Mouse (Mus musculus) midbrain, postnatal 0 days (tissue): Measurements from ENCODE around the gene Brsk1. TPM values are rescaled to one million over a fixed set of nuclear protein-coding genes. Genes with fewer than 3 reads are reported as not detected.

Source experiments
- ATAC-seq: fragments of 200-750 bp; cut with Nextera tagmentation; 2 replicates; pipeline ENCODE4 v1.8.0; 2017; ENCODE audit warnings: moderate number of reproducible peaks, mild to moderate bottlenecking, moderate TSS enrichment, moderate library complexity; ENCODE audit not compliant: low FRiP score
- DNase-seq: peaks from one replicate; pipeline ENCODE4 v3.0.0-alpha.2; 2015; ENCODE audit warnings: low spot score
- H3K27ac ChIP-seq: fragments of 300-500 bp; sonication (generic); 2 replicates; pipeline ENCODE4 v1.5.1; 2014; ENCODE audit warnings: low read depth, mild to moderate bottlenecking, low read length, mixed read lengths
- H3K27me3 ChIP-seq: fragments of 300-500 bp; sonication (generic); 2 replicates; pipeline ENCODE4 v1.6.1; 2014; ENCODE audit warnings: low read length, control low read depth, mixed read lengths; ENCODE audit not compliant: insufficient read depth
- H3K36me3 ChIP-seq: fragments of 300-500 bp; sonication (generic); 2 replicates; pipeline ENCODE4 v1.6.1; 2014; ENCODE audit warnings: low read length, control low read depth, mixed read lengths; ENCODE audit not compliant: insufficient read depth
- H3K4me1 ChIP-seq: fragments of 300-500 bp; sonication (generic); 2 replicates; pipeline ENCODE4 v1.6.1; 2014; ENCODE audit warnings: mild to moderate bottlenecking, control low read depth, antibody characterized with exemption, low read length, mixed read lengths; ENCODE audit not compliant: insufficient read depth
- H3K4me2 ChIP-seq: fragments of 300-500 bp; sonication (generic); 2 replicates; pipeline ENCODE4 v1.6.1; 2014; ENCODE audit warnings: low read depth, mild to moderate bottlenecking, low read length, mixed read lengths; ENCODE audit not compliant: poor library complexity, severe bottlenecking
- H3K4me3 ChIP-seq: fragments of 300-500 bp; sonication (generic); 2 replicates; pipeline ENCODE4 v1.5.1; 2014; ENCODE audit warnings: low read depth, mild to moderate bottlenecking, low read length, moderate library complexity
- H3K9ac ChIP-seq: fragments of 300-500 bp; sonication (generic); replicated peaks from 2 replicates; pipeline ENCODE4 v1.6.1; 2014; ENCODE audit warnings: mild to moderate bottlenecking, low read length, moderate library complexity, mixed read lengths; ENCODE audit not compliant: poor library complexity, severe bottlenecking
- H3K9me3 ChIP-seq: fragments of 300-500 bp; sonication (generic); 2 replicates; pipeline ENCODE4 v1.6.1; 2016; ENCODE audit warnings: low read length, control low read depth
- CTCF ChIP-seq: IDR thresholded peaks from 2 replicates; pipeline ENCODE4 v1.5.1; 2016; ENCODE audit warnings: antibody characterized with exemption, mild to moderate bottlenecking
- WGBS: fragments of 180-500 bp; shearing (Covaris S2); extraction: QIAGEN DNeasy Blood & Tissue Kit; methylation state at CpG from one replicate; pipeline ENCODE4 v1.1.7; 2014; 5-methylcytosine and 5-hydroxymethylcytosine counted together
- polyA plus RNA-seq: library from polyadenylated mRNA; unstranded; fragments of >200 nt; fragmentation: Nextera tagmentation; extraction: Ambion mirVana; gene quantifications from 2 replicates; pipeline ENCODE4 v1.2.1, GENCODE M21; 2015
- total RNA-seq: library from RNA; depleted of rRNA; stranded (reverse); fragments of >200 nt; gene quantifications from 2 replicates; pipeline ENCODE4 v1.2.3, GENCODE M21; 2014

Brsk1 gene
- total and polyA plus RNA-seq, 2 experiments from 2014 or later, result 7.2 to 226 TPM

DNA sequence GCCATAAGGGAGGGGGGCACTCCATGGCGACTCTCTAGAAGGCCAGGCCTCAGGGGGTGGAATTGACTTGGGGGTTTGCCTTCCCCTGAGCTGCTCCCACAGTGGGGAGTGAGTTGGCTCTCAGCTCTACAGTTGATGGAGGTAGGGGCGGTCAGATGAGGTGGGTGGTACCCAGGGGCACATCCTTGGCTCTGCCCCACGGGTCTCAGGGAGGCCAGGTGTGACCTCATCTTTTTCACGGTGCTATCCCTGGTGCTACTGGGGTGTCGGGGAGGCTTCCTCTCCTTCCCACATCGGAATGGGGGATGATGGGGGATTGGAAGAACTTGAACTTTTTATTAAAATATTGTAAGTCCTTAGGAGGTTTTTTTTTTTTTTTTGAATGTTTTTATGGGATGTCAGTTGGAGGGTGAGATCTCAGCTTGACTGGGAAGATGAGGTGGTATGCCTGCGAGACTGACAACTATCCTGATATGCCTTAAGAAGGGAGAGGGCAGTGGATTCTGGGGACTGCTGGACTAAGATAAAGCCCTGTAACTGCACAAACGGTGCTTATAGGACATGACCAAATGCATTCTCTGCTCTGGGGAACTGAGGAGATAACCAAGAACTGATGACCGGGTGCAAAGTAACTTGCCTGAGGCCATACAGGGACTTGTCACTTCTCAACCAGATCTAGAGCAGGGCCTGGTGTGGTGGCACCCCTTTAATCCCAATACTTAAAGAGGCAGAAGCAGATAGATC, 56.9 kb downstream of the Brsk1 start:
- no peak for ATAC-seq
- Histone ChIP-seq H3K4me1 (no peaks in the 10 kb centered on the region), H3K9me3 (no peaks in the 10 kb centered on the region), H3K4me3 (no peak overlapping the region), H3K36me3 (peaks cover 20% of the 10 kb centered on the region), H3K27ac (no peak overlapping the region), H3K9ac (no peak overlapping the region), H3K4me2 (no peak overlapping the region), H3K27me3 (no peaks in the 10 kb centered on the region)
- TF ChIP-seq CTCF, result no peak
- DNase-seq, result no peak
- 79% methylated on average over 9 of the region's 9 CpGs for WGBS

GRCm38 (mm10) chr7:4748321-4748720, 57.9 kb downstream of the Brsk1 start:
- Histone ChIP-seq H3K9me3 (no peaks in the 10 kb centered on the region), H3K4me2 (no peak overlapping the region), H3K27me3 (no peaks in the 10 kb centered on the region), H3K27ac (no peak overlapping the region), H3K4me3 (no peak overlapping the region), H3K36me3 (peaks cover 17% of the 10 kb centered on the region), H3K9ac (no peak overlapping the region), H3K4me1 (no peaks in the 10 kb centered on the region)
- WGBS, result 87% methylated on average over 4 of the region's 4 CpGs
- TF ChIP-seq CTCF, result no peak
- DNase-seq (no peak), ATAC-seq (no peak)

DNA sequence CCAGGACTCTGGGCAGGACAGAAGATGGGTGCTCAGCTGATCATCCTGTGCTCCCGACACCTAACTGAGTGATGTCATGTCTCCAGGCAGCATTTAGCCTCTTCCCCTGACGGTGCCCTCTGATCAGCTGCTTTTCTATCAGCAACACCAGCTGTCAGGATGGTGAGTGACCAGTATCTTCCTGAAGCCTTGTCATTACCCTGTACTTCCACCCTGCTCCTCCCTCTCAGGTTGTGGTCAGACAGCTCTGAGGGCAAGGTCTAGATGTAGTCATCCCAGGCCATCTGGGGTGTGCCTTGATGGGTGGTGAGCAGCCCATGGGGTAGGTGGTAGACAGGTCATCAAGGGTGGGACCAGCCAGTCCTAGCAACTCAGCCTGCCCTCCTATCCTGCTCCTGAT, 58.8 kb downstream of the Brsk1 start:
- no peak overlapping the region for H3K27ac ChIP-seq
- no peaks in the 10 kb centered on the region for H3K4me1 ChIP-seq
- no peak for TF ChIP-seq CTCF
- H3K9ac ChIP-seq, result no peak overlapping the region
- H3K9me3 ChIP-seq, result no peaks in the 10 kb centered on the region
- ATAC-seq (no peak), DNase-seq (no peak)
- no peak overlapping the region for H3K4me2 ChIP-seq
- no peaks in the 10 kb centered on the region for H3K27me3 ChIP-seq
- H3K36me3 ChIP-seq, result peaks cover 17% of the 10 kb centered on the region
- WGBS, result 82% methylated on average over 2 of the region's 2 CpGs
- H3K4me3 ChIP-seq, result no peak overlapping the region

DNA sequence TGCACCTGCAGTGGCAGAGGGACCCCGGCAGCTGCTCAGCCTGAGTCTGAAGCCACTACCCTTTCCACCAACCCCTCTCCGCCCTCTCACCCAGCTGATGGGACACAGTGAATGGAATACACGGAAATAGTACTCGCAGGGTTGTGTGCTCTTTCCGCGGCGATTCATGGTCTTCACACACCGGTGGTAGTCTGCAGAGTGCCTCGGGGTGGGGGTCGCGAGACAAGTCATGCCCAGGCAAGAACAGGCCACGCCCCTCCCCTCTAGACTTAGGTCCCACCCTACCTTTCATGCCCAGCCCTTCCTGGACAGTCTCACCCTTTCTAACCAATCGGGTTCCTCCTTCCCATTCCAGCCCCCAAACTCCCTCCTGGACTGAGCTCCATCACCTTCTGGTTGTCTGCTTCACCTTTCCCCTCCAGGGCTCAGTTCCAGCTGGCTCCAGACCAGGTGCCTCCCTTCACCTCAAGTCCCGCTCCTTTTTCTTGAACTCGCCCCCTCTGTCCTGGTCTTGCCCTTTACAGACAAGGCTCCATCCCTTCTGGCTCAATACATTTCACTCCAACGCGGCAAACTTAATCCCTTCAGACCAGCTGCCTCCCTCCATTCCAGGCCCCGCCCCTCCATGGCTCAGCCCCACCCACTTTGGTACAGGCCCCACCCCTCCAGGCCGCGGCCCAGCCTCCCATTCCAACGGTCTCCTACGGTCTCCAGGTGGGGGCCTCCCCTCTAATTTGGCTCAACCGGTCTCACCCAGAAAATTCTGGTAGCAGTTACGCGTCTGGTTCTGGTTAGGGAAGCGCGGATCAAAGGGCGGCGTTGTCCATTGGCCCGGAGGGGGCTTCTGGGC, 61.8 kb downstream of the Brsk1 start:
- no peak for TF ChIP-seq CTCF
- Histone ChIP-seq H3K4me1 (no peaks in the 10 kb centered on the region), H3K9ac (peak overlapping the region; percentile 59), H3K36me3 (no peaks in the 10 kb centered on the region), H3K4me2 (peak overlapping the region; percentile 65), H3K9me3 (no peaks in the 10 kb centered on the region), H3K4me3 (peak overlapping the region; percentile 43), H3K27me3 (no peaks in the 10 kb centered on the region), H3K27ac (peak overlapping the region; percentile 43)
- DNase-seq (peak; percentile 39), ATAC-seq (peak; percentile 76)
- 1% methylated on average over 30 of the region's 30 CpGs for WGBS

DNA sequence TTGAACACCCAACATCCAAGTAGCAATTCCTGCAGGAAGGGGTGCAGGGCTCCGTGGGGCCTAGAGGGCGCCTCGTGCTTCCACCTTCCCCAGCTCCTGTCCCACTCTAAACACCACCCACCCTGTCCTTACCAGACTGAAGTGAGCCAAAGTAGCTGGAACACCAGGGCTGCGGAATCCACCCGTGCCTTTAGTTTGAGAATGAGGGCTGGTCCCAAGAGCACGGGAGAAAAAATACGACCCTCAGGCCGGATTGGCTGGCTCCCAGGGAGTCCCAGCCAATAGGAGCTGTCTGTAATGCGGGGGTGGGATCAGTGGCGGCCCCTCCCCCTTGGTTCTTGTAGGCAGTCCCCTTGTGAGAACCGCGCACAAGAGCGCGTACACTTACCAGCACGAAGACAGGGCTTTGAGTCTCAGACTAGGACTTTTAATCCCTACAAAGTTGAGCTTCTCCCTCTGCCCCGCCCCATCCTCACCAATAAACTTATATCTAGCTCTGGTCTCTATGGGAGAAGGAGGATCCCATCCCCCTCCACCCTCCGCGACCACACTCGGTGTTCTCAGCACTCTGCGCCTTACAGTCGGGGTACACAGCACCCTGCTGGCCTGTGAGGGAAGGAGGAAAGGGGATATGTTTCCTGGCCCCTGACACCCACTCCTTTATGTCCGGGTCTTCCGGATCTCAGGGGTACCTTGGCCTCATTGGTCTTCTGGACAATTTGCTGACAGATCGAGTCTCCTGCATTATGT, 62.6 kb downstream of the Brsk1 start, which contains the start of gene Cox6b2:
Gene Cox6b2, minus strand, starts transcription at position 274 of the 750 bp plus-strand sequence.
- DNase-seq (peak; percentile 94), ATAC-seq (peak; percentile 89)
- Histone ChIP-seq H3K4me1 (no peaks in the 10 kb centered on the region), H3K36me3 (no peaks in the 10 kb centered on the region), H3K27me3 (no peaks in the 10 kb centered on the region), H3K27ac (peak within 1 kb of the TSS; percentile 43), H3K4me3 (peak within 1 kb of the TSS; percentile 43), H3K9ac (peak within 1 kb of the TSS; percentile 59), H3K4me2 (peak within 1 kb of the TSS; percentile 65), H3K9me3 (no peaks in the 10 kb centered on the region)
- WGBS, result 2% methylated on average over 24 of the region's 24 CpGs
- 0 out of 2 replicates have a peak, but pooled peaks have one; percentile 18 for TF ChIP-seq CTCF
